Mouse (Mus musculus): Measurements from ENCODE around the gene Elp5.

DNA sequence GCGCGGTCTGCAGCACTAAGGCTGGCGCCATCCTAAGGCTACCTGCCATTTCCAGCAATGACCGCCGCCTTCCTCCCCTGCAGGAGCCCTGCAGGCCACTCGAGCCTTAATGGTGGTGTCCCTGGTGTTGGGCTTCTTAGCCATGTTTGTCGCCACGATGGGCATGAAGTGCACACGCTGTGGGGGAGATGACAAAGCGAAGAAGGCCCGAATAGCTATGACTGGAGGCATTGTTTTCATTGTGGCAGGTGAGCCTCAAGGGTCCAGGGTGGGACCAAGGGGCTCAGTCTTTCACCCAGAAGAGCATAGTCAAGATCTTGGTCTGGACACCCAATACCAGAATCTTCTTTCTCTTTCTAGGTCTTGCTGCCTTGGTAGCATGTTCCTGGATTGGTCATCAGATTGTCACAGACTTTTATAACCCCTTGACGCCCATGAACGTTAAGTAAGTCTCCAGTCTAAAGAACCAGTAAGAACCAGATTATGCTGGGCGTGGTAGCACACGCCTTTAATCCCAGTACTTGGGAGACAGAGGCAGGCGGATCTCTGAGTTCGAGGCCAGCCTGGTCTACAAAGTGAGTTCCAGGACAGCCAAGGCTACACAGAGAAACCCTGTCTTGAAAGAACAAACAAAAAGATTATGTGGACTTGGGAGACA is 15.3 kb downstream of the Elp5 start:
- TF ChIP-seq CTCF (IDR thresholded peaks at IDR 0.05; ENCODE audit: borderline replicate concordance, control insufficient read depth, extremely low read depth, insufficient read depth, low read length, poor library complexity) = no peak
- TF ChIP-seq POLR2A (IDR thresholded peaks at IDR 0.05; ENCODE audit: control insufficient read depth, extremely low read depth, insufficient read depth, low read length, poor library complexity) = no peak
